Mouse (Mus musculus) spleen, adult 2 months (tissue): Measurements from ENCODE around the gene E130114P18Rik.

Experiments used
- CTCF ChIP-seq: fragments of 200-500 bp; IDR thresholded peaks from 2 replicates; pipeline ENCODE4 v1.5.1; 2011; ENCODE audit warnings: mild to moderate bottlenecking, inconsistent platforms; ENCODE audit not compliant: insufficient read depth, insufficient read length, insufficient replicate concordance; ENCODE audit errors: extremely low read depth
- POLR2A ChIP-seq: fragments of 200-500 bp; IDR thresholded peaks from 2 replicates; pipeline ENCODE4 v1.6.1; 2011; ENCODE audit warnings: low read depth, low read length, inconsistent platforms

- TF ChIP-seq CTCF (no peak), POLR2A (no peak)
These were observed 169.7 kb downstream of the E130114P18Rik start for GRCm38 (mm10) chr4:97608134-97608533.
